Mouse (Mus musculus) liver, embryonic 14.5 days (tissue): ENCODE measurements at regions not wholly inside any gene's neighbourhood (a gene's known extent, or its start where the extent isn't known, plus 50 kb on each side); places are given as distances from the start of the nearest gene placed in this dataset.

ENCODE experiments used
- CTCF ChIP-seq: IDR thresholded peaks from 2 replicates; pipeline ENCODE4 v1.5.1; 2016; ENCODE audit warnings: antibody characterized with exemption, low read depth, control low read depth
- EP300 ChIP-seq: IDR thresholded peaks from 2 replicates; pipeline ENCODE4 v1.6.1; 2016; ENCODE audit warnings: antibody characterized with exemption, low read depth

DNA sequence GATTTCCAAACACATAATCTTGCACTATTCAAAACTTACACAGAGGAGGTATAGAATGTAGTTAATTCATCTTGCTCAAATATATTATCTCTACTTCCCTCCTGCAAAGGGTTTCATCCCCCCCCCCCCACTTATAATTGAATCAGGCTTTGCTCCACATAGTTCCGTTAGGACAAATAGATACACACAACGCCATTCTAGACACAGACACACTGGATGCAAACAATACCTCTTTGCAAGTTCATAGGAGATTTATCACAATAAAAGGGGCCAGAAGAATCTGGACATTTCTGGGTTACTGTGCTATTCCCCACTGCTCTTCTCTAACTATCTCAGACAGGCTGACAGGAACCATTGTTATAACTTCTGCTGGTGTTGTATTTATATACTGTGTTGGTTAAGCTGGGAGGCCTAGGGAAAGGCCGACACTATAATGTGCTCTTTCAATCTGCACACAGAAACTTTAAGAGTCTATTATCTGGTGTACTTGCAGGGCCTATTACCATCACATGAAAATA, 410.6 kb upstream of the Tenm3 start:
- TF ChIP-seq EP300, result no peak
- TF ChIP-seq CTCF, result no peak
